Mouse (Mus musculus) midbrain, postnatal 0 days (tissue): ENCODE data around the gene Pip5k1b. TPM values are rescaled to one million over a fixed set of nuclear protein-coding genes. Genes with fewer than 3 reads are reported as not detected.

Experiments
- ATAC-seq: fragments of 200-750 bp; cut with Nextera tagmentation; 2 replicates; pipeline ENCODE4 v1.8.0; 2017; ENCODE audit warnings: moderate number of reproducible peaks, mild to moderate bottlenecking, moderate TSS enrichment, moderate library complexity; ENCODE audit not compliant: low FRiP score
- DNase-seq: peaks from one replicate; pipeline ENCODE4 v3.0.0-alpha.2; 2015; ENCODE audit warnings: low spot score
- H3K27ac ChIP-seq: fragments of 300-500 bp; sonication (generic); 2 replicates; pipeline ENCODE4 v1.5.1; 2014; ENCODE audit warnings: low read depth, mild to moderate bottlenecking, low read length, mixed read lengths
- H3K27me3 ChIP-seq: fragments of 300-500 bp; sonication (generic); 2 replicates; pipeline ENCODE4 v1.6.1; 2014; ENCODE audit warnings: low read length, control low read depth, mixed read lengths; ENCODE audit not compliant: insufficient read depth
- H3K36me3 ChIP-seq: fragments of 300-500 bp; sonication (generic); 2 replicates; pipeline ENCODE4 v1.6.1; 2014; ENCODE audit warnings: low read length, control low read depth, mixed read lengths; ENCODE audit not compliant: insufficient read depth
- H3K4me1 ChIP-seq: fragments of 300-500 bp; sonication (generic); 2 replicates; pipeline ENCODE4 v1.6.1; 2014; ENCODE audit warnings: mild to moderate bottlenecking, control low read depth, antibody characterized with exemption, low read length, mixed read lengths; ENCODE audit not compliant: insufficient read depth
- H3K4me2 ChIP-seq: fragments of 300-500 bp; sonication (generic); 2 replicates; pipeline ENCODE4 v1.6.1; 2014; ENCODE audit warnings: low read depth, mild to moderate bottlenecking, low read length, mixed read lengths; ENCODE audit not compliant: poor library complexity, severe bottlenecking
- H3K4me3 ChIP-seq: fragments of 300-500 bp; sonication (generic); 2 replicates; pipeline ENCODE4 v1.5.1; 2014; ENCODE audit warnings: low read depth, mild to moderate bottlenecking, low read length, moderate library complexity
- H3K9ac ChIP-seq: fragments of 300-500 bp; sonication (generic); replicated peaks from 2 replicates; pipeline ENCODE4 v1.6.1; 2014; ENCODE audit warnings: mild to moderate bottlenecking, low read length, moderate library complexity, mixed read lengths; ENCODE audit not compliant: poor library complexity, severe bottlenecking
- H3K9me3 ChIP-seq: fragments of 300-500 bp; sonication (generic); 2 replicates; pipeline ENCODE4 v1.6.1; 2016; ENCODE audit warnings: low read length, control low read depth
- CTCF ChIP-seq: IDR thresholded peaks from 2 replicates; pipeline ENCODE4 v1.5.1; 2016; ENCODE audit warnings: antibody characterized with exemption, mild to moderate bottlenecking
- WGBS: fragments of 180-500 bp; shearing (Covaris S2); extraction: QIAGEN DNeasy Blood & Tissue Kit; methylation state at CpG from one replicate; pipeline ENCODE4 v1.1.7; 2014; 5-methylcytosine and 5-hydroxymethylcytosine counted together
- polyA plus RNA-seq: library from polyadenylated mRNA; unstranded; fragments of >200 nt; fragmentation: Nextera tagmentation; extraction: Ambion mirVana; gene quantifications from 2 replicates; pipeline ENCODE4 v1.2.1, GENCODE M21; 2015
- total RNA-seq: library from RNA; depleted of rRNA; stranded (reverse); fragments of >200 nt; gene quantifications from 2 replicates; pipeline ENCODE4 v1.2.3, GENCODE M21; 2014; rRNA removed

Gene Pip5k1b
- total RNA-seq (1.9 and 3.0 TPM in 2 replicates), polyA plus RNA-seq (0.80 and 0.86 TPM in 2 replicates)

GRCm38 (mm10) chr19:24555466-24555903 is at the start of gene Pip5k1b:
TSS of gene Pip5k1b (minus strand) at chr19:24555872.
- Histone ChIP-seq H3K27ac (0 out of 2 replicates have a peak within 1 kb of the TSS, but pooled peaks have one; percentile 7), H3K4me2 (peak within 1 kb of the TSS; percentile 65), H3K9ac (peak within 1 kb of the TSS; percentile 74), H3K9me3 (no peaks in the 10 kb centered on the region), H3K4me3 (peak within 1 kb of the TSS; percentile 89), H3K4me1 (0 out of 2 replicates have a peak, but pooled peaks cover 5% of the 10 kb centered on the region), H3K36me3 (no peaks in the 10 kb centered on the region), H3K27me3 (no peaks in the 10 kb centered on the region)
- TF ChIP-seq CTCF, result peak; percentile 27; the same call in 1 of the 2 replicates
- ATAC-seq (peak; percentile 44; the same call in 1 of the 2 replicates), DNase-seq (peak; percentile 12)
- 1% methylated on average over 18 of the region's 39 CpGs for WGBS

GRCm38 (mm10) chr19:24604105-24604504 is 48.4 kb upstream of the Pip5k1b start:
- WGBS, result 92% methylated on average over 4 of the region's 4 CpGs
- H3K36me3 ChIP-seq, result no peaks in the 10 kb centered on the region
- no peak overlapping the region for H3K9ac ChIP-seq
- no peak overlapping the region for H3K4me3 ChIP-seq
- no peaks in the 10 kb centered on the region for H3K9me3 ChIP-seq
- no peak for TF ChIP-seq CTCF
- H3K4me1 ChIP-seq, result no peaks in the 10 kb centered on the region
- no peak overlapping the region for H3K4me2 ChIP-seq
- H3K27ac ChIP-seq, result no peak overlapping the region
- no peak for ATAC-seq
- no peaks in the 10 kb centered on the region for H3K27me3 ChIP-seq
- no peak for DNase-seq

DNA sequence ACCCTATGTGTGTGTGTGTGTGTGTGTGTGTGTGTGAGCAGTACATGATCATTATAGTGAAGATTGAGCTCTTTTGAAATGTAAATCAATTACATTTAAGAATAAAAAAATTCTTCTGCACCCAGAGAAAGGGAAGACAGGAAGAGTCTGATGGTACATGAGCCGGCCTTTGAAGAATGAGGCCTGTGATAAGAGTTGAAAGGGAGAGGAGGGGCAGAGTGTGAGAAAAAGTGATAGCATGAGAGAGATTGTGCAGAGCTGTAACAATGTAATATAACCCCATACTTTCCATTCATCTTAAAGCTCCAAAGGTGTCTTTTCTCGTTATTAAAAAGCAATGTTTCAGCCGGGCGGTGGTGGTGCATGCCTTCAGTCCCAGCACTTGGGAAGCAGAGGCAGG is 47.8 kb upstream of the Pip5k1b start:
- H3K27me3 ChIP-seq, result no peaks in the 10 kb centered on the region
- WGBS, result 80% methylated on average over 4 of the region's 4 CpGs

GRCm38 (mm10) chr19:24586726-24587125 is 31.1 kb upstream of the Pip5k1b start:
- ATAC-seq (no peak), DNase-seq (no peak)
- Histone ChIP-seq H3K36me3 (no peaks in the 10 kb centered on the region), H3K4me3 (no peak overlapping the region), H3K9ac (no peak overlapping the region), H3K27me3 (no peaks in the 10 kb centered on the region), H3K27ac (no peak overlapping the region), H3K4me2 (no peak overlapping the region), H3K9me3 (no peaks in the 10 kb centered on the region), H3K4me1 (no peaks in the 10 kb centered on the region)
- 46% methylated on average over 2 of the region's 2 CpGs for WGBS
- TF ChIP-seq CTCF, result no peak

More for the DNA sequence above, 47.8 kb upstream of the Pip5k1b start:
- Histone ChIP-seq H3K4me2 (no peak overlapping the region), H3K36me3 (no peaks in the 10 kb centered on the region), H3K4me1 (no peaks in the 10 kb centered on the region), H3K9ac (no peak overlapping the region), H3K27ac (no peak overlapping the region), H3K4me3 (no peak overlapping the region), H3K9me3 (no peaks in the 10 kb centered on the region)
- TF ChIP-seq CTCF, result no peak
- no peak for ATAC-seq
- no peak for DNase-seq

DNA sequence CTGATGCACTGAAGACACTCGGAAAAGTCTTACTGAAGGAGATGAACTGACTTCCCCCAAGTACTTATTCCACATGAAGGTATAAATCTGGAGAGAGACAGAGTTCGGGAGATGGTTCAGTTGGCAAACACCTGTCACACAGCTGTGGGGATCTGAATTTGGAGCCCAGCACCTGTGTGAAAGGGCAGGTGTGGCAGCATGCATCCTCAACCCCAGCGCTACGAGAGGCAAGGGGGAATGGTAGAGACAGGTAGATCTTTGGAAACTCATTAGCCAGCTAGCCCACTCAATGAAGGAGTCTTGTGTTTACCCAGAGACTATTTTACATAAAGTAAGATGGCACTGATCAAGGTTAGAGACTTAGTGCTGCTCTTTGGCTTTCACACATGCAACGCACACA is 29.5 kb upstream of the Pip5k1b start:
- Histone ChIP-seq H3K4me2 (no peak overlapping the region), H3K27me3 (no peaks in the 10 kb centered on the region), H3K4me1 (no peaks in the 10 kb centered on the region), H3K27ac (no peak overlapping the region), H3K9ac (no peak overlapping the region), H3K9me3 (no peaks in the 10 kb centered on the region), H3K36me3 (no peaks in the 10 kb centered on the region), H3K4me3 (no peak overlapping the region)
- ATAC-seq (no peak), DNase-seq (no peak)
- no peak for TF ChIP-seq CTCF
- 97% methylated on average over 5 of the region's 5 CpGs for WGBS

GRCm38 (mm10) chr19:24583956-24584355 is 28.3 kb upstream of the Pip5k1b start:
- no peak for TF ChIP-seq CTCF
- DNase-seq (no peak), ATAC-seq (no peak)
- no peak overlapping the region for H3K9ac ChIP-seq
- H3K4me2 ChIP-seq, result no peak overlapping the region
- H3K27ac ChIP-seq, result no peak overlapping the region
- H3K4me1 ChIP-seq, result no peaks in the 10 kb centered on the region
- H3K36me3 ChIP-seq, result no peaks in the 10 kb centered on the region
- H3K4me3 ChIP-seq, result no peak overlapping the region
- WGBS, result 78% methylated on average over 8 of the region's 8 CpGs
- H3K27me3 ChIP-seq, result no peaks in the 10 kb centered on the region
- no peaks in the 10 kb centered on the region for H3K9me3 ChIP-seq
